Mouse (Mus musculus): Measurements from ENCODE around the gene Lpar3.
A peak's percentile ranks its signal among the peaks of the same experiment; 100 is the strongest.

Lpar3 gene

DNA sequence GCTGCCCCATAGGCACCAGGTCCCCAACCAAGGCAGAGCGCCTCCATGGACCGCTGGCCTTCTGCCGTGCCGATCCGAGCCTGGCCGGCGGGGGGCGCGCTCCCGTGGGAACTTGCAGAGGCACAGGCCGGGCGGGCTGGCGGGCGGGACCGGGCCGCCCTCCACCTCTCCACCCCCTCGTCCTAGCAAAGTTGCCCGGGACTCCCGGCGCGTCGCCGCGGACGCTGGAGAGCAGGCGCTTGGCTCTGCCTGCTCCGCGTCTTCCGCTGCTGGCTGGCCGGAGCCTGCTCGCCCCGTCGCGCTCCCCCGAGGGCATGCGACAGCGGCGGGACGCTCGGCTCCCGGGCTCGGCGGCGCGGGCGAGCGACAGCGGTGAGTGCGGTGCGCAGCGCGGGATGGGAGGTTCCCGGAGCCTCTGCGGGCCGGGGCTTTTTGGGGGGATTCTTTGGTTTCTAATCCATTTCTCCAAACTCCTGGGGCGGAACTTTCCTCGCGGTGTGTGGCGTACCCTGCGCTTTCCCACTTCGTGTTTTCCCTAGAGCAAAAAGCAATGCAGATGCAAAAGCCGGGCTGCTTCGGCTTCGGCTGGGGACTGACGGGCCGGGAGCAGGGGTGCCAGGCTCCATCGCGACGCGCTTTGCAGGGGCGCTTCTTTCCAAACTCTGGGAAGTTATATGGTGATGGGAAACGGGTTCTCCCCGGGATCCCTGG, at the start of gene Lpar3:
Lpar3 (plus strand) TSS at position 188 of the 711 bp plus-strand sequence.
- peak; percentile 88 for DNase-seq (ENCODE audit: low spot score)

- no peak for DNase-seq (ENCODE audit: low spot score)
Measured at GRCm38 (mm10) chr3:146173030-146173429, 47.7 kb upstream of the Lpar3 start.

DNA sequence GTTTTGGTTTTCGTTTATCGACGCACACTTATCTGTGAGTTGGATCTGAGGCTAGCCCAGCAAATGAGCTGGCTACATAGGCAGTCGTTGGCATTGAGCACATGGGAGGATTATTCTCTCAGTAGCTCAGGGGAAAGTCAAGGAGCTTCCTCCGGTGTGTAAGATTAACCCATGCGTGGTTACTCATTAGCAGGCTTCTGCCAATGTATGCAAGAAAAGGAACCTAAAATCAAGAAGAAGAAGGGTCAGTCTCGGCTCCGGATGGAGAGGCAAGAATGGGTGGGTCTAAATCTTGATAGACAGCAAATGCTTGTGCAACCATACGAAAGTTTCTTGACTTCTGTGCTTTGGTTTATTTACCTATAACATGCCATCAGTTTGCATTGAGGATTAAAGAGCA, 46.5 kb upstream of the Lpar3 start:
- DNase-seq (ENCODE audit: low spot score), result no peak

DNA sequence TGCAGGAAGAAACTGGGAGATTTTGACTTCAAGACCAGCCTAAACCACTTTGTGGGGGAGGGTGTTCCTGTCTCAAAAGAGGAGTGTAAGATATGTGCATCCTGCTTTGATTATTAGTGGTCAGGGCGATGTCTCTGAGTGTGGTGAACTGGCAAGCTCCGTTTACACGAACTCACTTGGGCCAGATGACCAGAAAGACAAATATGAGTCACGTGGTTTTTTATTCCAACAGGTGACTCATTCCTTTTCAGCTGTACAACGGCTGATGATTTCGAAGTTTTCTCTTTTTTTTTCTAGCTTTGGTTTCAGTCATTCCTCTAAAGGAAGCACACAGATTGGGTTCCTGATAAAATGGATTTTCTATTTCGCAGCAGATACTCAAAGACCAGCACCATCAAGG, 43.5 kb upstream of the Lpar3 start:
- no peak for DNase-seq (ENCODE audit: low spot score)

DNA sequence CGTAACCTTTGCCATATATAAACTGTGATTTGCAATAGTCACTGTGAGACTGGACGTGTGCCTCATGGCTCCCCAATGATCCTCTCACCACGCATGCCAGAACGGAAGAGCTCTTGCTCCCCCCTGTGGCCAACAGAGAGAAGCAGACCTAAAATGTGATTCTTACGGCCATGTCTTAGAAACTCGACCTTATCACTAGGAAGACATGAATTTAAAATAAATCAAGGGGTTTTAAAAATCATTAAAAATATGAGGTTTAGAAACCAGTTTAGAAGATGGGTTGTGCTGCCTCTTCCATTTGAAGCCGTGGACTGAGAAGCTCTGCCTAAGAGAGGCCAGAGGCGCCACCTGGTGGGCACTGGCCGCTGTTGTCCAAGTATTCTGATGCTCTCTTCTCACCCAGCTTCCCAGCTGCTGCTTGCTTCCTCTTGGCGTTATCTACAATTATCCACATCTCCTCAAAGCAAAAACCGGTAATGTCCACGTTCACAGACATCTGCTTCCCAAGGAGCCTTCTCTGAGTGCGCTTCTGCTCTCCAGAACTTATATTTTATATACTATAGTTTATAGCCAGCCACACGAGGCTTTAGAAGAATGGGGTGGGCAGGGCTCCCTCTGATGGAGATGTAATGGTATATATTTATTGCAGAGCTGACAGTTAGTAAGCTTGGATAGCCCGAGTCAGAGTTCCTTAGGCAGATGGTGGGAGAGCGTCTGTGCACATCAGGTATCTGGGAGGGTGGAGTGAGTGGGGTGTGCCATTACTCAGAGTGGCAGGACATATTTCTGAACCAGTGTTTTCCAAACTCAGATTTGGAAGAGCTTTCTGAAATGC, 42.8 kb upstream of the Lpar3 start:
- DNase-seq (ENCODE audit: low spot score), result peak; percentile 87

DNA sequence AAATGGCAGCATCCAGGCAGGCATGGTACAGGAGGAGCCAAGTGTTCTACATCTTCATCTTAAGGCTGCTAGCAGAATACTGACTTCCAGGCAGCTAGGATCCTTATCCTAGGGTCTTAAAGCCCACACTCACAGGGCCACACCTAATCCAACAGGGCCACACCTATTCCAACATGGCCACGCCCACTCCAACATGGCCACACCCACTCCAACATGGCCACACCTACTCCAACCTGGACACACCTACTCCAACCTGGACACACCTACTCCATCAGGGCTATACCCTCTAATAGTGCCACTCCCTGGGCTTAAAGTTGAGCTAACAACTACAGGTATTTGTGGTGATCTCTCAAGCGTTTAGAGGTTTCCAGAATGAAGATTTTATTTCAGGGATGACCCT, 40.4 kb upstream of the Lpar3 start:
- no peak for DNase-seq (ENCODE audit: low spot score)

DNA sequence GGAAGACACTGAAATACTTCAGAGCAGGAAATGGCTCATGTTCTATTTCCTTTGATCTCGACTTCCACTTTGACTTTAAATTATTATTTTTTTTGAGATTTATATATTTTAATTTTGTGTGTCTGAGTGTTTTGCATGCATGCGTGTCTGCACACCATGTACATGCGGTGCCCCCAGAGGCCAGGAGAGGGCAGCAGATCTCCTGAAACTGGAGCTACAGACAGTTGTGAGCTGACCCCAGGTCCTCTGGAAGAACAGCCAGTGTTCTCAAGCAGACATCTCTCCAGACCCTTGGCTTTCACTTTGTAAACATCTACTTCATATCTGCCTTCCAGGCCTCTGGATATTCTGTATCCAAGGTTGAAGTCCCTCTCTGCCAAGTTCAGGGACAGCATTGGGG, 39.8 kb upstream of the Lpar3 start:
- DNase-seq (ENCODE audit: low spot score), result peak; percentile 82

DNA sequence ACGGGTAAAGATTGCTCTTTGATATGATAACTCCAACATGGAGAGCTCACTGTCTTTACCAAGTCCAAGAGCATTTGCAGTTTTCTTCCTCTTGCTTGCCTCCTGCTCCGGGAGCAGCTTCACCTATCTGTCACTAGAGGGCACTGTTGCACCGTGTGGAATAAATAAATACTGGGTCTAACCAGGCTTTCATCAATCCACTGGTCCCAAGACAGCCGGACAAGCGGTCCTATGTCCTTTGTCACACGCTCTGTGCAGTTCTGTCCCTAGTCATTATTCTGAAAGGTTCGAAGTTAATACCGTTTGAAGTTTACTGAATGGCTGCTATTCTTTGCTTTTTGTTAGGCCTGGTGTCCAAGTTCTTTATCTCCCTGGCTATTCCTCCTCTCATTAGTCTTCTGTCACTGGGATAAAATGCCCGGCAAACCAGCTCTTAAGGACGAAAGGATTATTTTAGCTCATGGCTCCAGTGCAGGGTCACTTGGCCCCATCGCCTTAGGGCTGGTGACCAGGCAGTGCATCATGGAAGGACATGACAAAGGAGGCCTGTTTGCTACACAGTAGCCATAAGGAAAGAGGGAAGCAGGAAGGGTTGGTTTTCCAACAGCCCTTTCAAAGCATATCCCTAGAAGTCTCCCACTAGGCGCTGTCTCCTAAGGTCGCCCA, 35.6 kb upstream of the Lpar3 start:
- peak; percentile 90 for DNase-seq (ENCODE audit: low spot score)

DNA sequence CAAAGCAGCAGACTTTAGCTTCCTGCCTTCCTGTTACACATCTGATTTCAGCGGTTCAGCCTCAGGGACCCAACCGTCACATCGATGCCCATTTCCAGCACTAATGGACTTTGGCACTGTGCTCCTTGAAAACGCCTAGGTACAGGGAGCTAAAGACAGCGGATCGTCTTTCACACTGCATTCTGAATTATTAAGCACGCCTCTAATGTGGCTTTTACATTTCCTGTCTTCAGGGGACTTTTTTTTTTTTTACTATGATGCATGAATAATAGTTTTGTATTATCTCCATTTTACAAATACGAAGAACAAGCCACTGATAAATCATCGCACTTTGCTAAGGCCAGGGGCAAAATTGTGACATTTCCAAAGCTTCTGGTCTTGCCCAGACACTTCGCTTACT, 34.7 kb upstream of the Lpar3 start:
- DNase-seq (ENCODE audit: low spot score), result no peak

DNA sequence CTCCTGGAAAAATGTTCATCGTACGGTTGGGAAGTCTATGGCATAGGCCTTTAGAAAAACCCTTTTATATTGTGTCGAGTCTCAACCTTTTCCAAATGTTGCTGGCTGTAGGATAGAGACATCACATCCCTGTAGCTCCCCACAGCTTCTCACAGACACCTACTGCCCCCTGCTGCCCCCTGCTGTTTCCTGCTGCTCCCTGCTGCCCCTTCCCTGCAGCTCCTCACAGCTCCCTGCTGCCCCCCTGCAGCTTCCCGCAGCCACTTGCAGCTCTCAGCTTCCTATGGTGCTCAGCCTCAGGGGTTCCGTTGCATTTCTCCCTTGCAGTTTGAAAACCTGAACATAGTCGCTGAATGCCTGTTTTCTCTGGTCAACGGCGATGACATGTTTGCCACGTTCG, 30.8 kb upstream of the Lpar3 start:
- no peak for DNase-seq (ENCODE audit: low spot score)

GRCm38 (mm10) chr3:146192507-146192906, 28.3 kb upstream of the Lpar3 start:
- DNase-seq (ENCODE audit: low spot score), result no peak

- DNase-seq (ENCODE audit: low spot score), result no peak
Measured at GRCm38 (mm10) chr3:146195153-146195552, 25.6 kb upstream of the Lpar3 start.

DNA sequence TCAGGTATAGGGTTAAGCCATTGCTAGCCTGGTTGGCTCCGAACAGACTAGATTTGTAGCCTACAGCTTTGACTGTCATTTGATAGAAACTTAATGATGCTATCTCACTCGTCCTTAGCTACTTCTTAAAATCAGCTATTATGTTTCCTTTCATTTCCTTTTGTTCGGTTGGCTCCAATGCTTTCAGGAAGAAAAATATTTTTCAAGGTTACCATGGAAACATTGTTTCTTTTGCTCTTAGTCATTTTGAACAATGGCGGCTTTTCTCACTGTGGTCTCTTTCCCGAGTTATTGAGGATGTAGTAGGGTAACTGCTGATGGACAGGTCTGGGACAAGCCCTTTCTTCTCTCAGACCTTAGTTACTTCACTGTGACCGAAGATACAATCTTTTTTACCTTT, 24.5 kb upstream of the Lpar3 start:
- DNase-seq (ENCODE audit: low spot score), result no peak

DNA sequence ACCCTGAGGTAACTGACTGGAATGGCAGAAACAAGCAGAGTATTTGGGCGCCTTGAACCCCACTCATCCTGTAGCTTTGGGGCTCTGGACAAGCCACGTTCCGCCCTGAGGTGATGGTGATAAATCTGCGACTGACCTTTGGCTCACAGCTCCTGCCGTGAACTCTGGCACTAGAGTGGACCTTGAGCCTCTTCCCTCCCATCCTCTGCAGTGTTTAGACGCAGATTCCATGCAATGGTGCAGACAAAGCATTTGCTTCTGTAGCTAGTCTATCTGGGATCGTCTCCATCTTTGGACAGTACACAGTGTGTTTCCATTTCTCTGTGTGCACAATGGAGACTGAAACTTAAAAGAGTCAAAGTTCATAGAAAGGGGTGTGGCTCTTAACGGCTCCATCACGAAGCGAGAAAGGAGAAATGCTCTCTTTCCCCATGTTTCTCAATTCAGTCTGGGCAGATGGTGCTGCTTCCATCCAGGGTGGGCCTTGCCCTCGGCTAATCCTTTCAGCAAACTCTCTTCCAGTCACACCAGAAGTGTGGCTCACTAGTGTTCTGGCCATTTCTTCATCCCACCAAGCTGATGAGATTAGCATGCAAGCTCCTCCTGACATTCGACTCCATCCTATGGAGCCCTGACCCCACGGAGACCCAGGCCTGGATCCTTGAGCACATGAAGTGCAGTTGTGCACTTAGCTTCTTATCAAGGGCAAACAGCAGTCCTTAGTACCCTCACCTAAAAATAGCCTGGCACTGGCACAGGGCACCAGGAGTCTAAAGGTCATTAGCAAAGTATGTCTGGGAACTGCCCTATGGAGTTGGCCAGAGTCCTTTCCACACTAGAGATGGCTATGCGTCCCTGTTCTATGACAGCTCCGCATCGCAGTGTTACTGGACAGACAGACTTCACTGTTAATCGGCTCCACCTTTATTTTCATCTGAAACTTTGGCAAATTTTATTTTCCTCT, 23.7 kb upstream of the Lpar3 start:
- no peak for DNase-seq (ENCODE audit: low spot score)

GRCm38 (mm10) chr3:146197785-146198184, 23.0 kb upstream of the Lpar3 start:
- DNase-seq (ENCODE audit: low spot score), result no peak

DNA sequence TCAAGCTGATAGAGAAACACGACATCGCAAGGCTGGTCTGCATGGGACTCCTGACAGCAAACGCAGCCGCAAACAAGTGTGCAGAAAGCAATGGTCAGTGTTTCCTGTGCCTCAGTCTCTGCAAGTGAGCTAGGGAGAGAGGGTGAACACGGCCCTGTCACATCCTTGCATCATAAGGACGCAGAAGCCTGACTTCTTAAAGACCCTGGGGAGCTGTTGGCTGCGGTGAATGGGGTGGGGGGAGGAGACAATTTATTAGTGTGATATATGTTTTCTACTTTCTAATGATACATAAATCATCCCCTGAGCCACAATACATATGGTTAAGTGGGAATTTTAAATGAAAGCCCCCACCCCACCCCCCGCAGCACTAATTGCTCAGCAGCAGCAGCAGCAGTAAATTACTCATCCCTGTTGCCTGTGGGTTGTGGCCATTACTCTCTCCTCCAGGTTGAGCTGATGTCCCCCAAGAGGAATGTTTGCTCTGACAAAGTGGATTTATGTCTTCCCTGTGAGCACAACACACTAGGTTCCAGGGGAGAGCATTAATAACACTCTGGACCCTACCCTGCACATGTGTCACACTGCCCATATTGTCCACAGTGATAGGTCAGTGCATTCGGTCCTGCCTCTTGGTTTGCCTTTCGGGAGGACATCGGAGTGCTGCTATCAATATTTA, 21.8 kb upstream of the Lpar3 start:
- DNase-seq (ENCODE audit: low spot score), result no peak

DNA sequence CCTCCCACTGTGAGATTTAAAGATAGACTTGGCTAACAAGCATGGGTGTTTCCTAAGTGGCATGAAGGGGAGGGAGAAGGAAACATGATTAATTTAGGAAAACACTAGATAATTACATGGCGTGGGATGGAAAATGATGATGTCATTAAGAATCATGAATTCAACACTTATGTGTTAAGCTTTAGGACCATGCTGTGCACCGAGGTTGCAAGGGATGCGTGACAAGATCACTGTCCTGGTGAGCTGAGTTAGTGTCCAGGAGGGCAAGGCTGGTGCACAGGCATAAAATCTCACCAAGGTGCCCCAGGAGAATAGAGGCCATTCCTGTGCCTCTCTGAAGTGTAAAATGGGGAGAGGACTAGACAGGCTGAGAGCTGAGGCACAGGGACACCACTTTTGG, 21.3 kb upstream of the Lpar3 start:
- no peak for DNase-seq (ENCODE audit: low spot score)

DNA sequence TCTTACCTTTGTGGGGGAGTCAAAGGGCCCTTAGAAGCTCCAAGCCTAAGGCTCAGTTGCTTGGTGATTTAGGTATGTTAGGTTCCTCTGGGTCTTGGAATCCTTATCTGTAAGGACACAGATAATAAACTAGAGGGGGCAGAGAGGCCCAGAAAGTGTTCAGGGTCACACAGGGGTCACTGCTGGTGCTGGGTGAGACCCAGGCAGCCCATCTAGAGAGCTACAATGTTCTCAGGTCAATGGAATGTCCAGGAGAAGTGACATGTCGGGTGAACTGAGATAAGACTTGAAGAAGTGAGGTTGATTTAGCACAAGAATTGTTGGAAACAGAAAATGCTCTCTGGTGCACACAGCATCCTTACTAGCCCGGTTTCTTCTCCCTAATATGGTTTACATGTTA, 16.4 kb upstream of the Lpar3 start:
- DNase-seq (ENCODE audit: low spot score), result no peak

DNA sequence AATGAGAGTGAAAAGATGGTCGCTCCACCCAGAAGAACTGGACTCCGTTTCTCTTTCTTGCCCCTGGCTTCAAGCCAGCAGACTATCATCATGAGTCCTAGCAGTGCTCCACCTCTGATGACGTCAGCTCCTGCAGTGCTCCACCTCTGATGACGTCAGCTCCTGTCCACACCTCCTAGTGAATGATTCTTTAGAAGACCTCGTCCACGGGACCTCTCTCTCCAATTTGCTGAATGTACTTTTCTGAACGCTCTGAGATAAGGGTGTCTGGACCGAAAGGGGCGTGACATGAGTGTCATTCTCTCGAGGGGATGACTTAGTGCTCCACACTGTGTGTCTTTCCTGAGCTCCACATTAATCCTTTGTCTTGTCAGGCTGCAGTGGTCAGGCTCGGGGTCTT, 15.5 kb upstream of the Lpar3 start:
- DNase-seq (ENCODE audit: low spot score), result peak; percentile 26

- DNase-seq (ENCODE audit: low spot score), result no peak
Measured at GRCm38 (mm10) chr3:146206635-146207034, 14.1 kb upstream of the Lpar3 start.

DNA sequence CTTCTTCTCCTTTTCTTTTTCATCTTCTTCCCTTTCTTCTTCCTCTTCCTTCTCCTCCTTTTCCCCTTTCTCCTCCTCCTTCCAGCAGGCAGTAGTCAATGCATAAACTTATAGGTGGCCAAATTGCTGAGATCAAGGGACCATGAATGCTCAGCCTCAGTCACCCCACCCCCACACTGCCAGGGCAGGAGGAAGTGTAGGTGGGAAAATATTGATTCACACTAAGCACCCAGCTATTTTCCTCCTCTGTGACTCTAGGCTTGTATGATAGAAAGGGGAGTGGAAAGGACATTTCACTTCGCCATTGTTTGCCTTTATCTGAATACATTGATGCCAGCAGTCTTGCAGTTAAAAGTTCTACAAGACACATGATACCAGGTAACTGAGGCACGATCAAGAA, 13.3 kb upstream of the Lpar3 start:
- DNase-seq (ENCODE audit: low spot score), result no peak

All from embryo, embryonic 10 days (tissue).